Mouse (Mus musculus) liver, embryonic 14.5 days (tissue): ENCODE results near the gene Gm21731. TPM values are rescaled to one million over a fixed set of nuclear protein-coding genes. Genes with fewer than 3 reads are reported as not detected.
"Not testable (repeated sequence)": the region's sequence is repeated elsewhere in the genome, so short reads cannot be mapped to it uniquely, and the experiment has no call there.

Experiments used
- ATAC-seq: fragments of 200-750 bp; cut with Nextera tagmentation; 2 replicates; pipeline ENCODE4 v1.8.0; 2017; ENCODE audit warnings: moderate number of reproducible peaks, mild to moderate bottlenecking, moderate library complexity; ENCODE audit not compliant: insufficient read depth
- DNase-seq, 3 experiments: peaks; one replicate each; pipeline ENCODE4 v3.0.0-alpha.2; 2012 to 2013; ENCODE audit warnings: low read depth in 3 of 3, low spot score in 3 of 3
- H3K27ac ChIP-seq: fragments of 300-500 bp; sonication (generic); 2 replicates; pipeline ENCODE4 v1.5.1; 2014; ENCODE audit warnings: moderate library complexity, mild to moderate bottlenecking, control low read depth, inconsistent platforms
- H3K27me3 ChIP-seq: fragments of 300-500 bp; sonication (generic); 2 replicates; pipeline ENCODE4 v1.6.1; 2014; ENCODE audit warnings: mild to moderate bottlenecking, low read length, moderate library complexity; ENCODE audit not compliant: control insufficient read depth, insufficient read depth
- H3K36me3 ChIP-seq: fragments of 300-500 bp; sonication (generic); replicated peaks from 2 replicates; pipeline ENCODE4 v1.6.1; 2014; ENCODE audit warnings: low read depth; ENCODE audit not compliant: control insufficient read depth, insufficient read depth
- H3K4me1 ChIP-seq, 2 experiments: fragments of 200-500 bp in 1 of 2; fragments of 300-500 bp in 1 of 2; sonication (generic) in 1 of 2; replicated peaks; 2 replicates each; pipeline ENCODE4 v1.6.1; 2012 to 2014; ENCODE audit warnings: antibody characterized with exemption in 1 of 2, inconsistent platforms in 1 of 2, low read length in 1 of 2; ENCODE audit not compliant: control insufficient read depth in 2 of 2, insufficient read depth in 2 of 2
- H3K4me2 ChIP-seq: fragments of 300-500 bp; sonication (generic); 2 replicates; pipeline ENCODE4 v1.6.1; 2014; ENCODE audit warnings: low read depth, mild to moderate bottlenecking, control low read depth, moderate library complexity
- H3K4me3 ChIP-seq, 2 experiments: fragments of 200-500 bp in 1 of 2; fragments of 300-500 bp in 1 of 2; sonication (generic) in 1 of 2; 2 replicates each; pipeline ENCODE4 v1.5.1; 2012 to 2014; ENCODE audit warnings: low read depth in 2 of 2, low read length in 2 of 2, mild to moderate bottlenecking in 2 of 2, control low read depth in 1 of 2, inconsistent platforms in 1 of 2, moderate library complexity in 1 of 2; ENCODE audit not compliant: insufficient read depth in 1 of 2
- H3K9ac ChIP-seq: fragments of 300-500 bp; sonication (generic); replicated peaks from 2 replicates; pipeline ENCODE4 v1.6.1; 2014; ENCODE audit warnings: mild to moderate bottlenecking, control low read depth, moderate library complexity
- H3K9me3 ChIP-seq: fragments of 300-500 bp; sonication (generic); 2 replicates; pipeline ENCODE4 v1.6.1; 2016; ENCODE audit warnings: low read length, mixed read lengths; ENCODE audit not compliant: control insufficient read depth
- CTCF ChIP-seq: IDR thresholded peaks from 2 replicates; pipeline ENCODE4 v1.5.1; 2016; ENCODE audit warnings: antibody characterized with exemption, low read depth, control low read depth
- WGBS: fragments of 180-500 bp; shearing (Covaris S2); extraction: QIAGEN DNeasy Blood & Tissue Kit; methylation state at CpG from one replicate; pipeline ENCODE4 v1.1.7; 2014; ENCODE audit not compliant: insufficient replicate concordance; 5-methylcytosine and 5-hydroxymethylcytosine counted together
- polyA plus RNA-seq, 2 experiments: library from polyadenylated mRNA; depleted of rRNA in 1 of 2; stranded (reverse) in 1 of 2; unstranded in 1 of 2; fragments of >200 nt; fragmentation: Nextera tagmentation in 1 of 2; extraction: Ambion mirVana in 1 of 2; gene quantifications; 2 replicates each; pipeline versions ENCODE4 v1.2.1 to v1.2.3; 2012 to 2014

The Gm21731 gene
- polyA plus RNA-seq, 2 experiments: not detected

DNA sequence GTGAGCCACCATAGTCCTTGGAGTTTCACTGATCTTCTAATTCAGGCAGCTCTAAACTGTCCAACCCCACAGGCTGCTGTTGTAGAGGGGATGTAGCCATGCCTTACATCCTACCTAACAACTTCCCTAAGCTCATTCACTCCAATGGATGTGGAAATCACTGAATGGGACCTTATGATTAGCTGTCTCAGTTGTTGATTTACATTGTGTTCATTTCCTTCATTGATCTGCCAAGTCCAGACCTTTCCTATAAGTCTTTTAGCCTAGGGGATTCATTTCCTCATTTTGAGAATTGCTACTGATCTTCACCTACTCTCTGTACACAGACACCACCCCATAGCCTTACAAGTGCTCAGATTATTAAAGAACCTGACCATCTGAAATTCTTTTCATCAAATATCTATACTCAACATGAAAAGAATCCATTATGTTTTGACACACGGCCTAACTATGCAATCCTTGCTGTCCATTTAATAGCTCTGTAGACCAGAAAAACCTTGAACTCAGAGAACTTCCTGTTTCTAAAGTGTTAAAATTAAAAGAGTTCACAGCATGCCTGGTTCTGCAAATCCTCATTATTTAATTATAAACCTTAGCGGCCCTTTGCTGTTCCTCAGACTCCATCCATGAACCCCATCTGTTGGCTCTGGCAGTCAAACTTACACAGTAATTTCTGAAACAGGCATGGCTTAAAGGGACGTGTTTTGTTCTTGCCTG is 12.5 kb downstream of the Gm21731 start:
- H3K4me3 ChIP-seq, H3K4me2 ChIP-seq: not testable (repeated sequence)

DNA sequence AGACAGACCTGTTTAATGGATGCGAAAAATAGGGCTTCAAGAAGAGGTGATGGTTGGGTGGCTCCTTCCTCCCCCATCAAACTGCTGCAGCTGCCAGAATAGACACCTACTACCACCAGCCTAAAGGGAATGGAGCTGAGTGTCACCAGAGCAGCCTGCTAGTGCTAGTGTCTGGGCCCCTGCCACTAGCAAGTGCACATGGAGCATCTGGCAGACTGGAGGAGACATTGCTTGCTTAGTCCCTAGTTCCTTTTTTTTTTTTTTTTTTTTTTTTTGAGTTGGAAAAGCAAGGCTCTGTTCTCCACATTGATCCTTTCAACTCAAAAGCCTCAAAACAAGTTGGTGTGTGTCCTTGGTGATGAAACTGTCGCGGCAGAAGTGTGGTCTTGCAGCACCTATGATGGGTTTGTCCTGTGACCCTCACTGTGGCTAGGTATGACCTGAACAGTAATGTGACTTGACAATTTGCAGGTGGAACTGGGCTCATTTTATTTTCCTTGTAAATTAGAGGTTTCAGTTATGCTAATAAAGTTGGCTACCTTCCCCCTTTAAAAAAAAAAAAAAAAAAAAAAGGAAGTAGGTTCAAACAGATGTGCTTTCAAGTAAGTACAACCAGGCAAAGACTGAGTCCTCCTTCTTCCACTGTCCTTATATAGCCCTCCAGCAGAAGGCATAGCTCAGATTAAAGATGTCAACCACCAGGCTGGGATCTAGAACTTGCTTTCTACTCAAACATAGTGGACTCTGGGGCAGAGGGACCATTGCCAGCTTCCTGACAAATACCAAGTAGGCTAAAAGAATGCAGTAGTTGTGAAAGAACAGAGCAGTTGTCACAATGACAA is 20.1 kb downstream of the Gm21731 start:
- H3K4me3 ChIP-seq, ATAC-seq, H3K4me1 ChIP-seq, H3K9me3 ChIP-seq, H3K36me3 ChIP-seq, DNase-seq, H3K27me3 ChIP-seq, H3K4me2 ChIP-seq, H3K9ac ChIP-seq, H3K27ac ChIP-seq: not testable (repeated sequence)
- 60% methylated on average over 3 of the region's 3 CpGs for WGBS

More for the DNA sequence above, 12.5 kb downstream of the Gm21731 start:
- H3K9me3 ChIP-seq, DNase-seq, H3K36me3 ChIP-seq, H3K4me1 ChIP-seq, H3K27ac ChIP-seq, ATAC-seq, H3K27me3 ChIP-seq, H3K9ac ChIP-seq: not testable (repeated sequence)
- WGBS: 51% methylated on average over 2 of the region's 3 CpGs

DNA sequence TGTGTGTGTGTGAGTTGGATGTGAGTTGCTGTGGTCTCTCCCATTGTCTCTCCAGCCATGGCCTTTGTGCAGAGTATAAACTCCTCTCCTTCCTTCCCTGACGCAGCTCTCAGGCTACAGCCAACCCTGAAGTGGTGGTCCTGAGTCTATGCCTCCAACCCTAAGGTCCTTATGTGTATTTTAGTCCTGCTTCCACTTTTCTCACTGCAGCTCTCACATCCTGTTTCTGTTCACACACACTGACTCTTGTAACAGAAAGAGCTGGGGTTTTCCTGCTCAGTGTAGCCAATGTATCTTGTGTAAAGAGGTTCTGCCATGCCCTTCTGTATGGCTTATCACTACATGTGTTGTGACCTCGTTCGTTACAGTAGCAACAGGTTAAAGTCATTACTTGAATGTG is 20.8 kb downstream of the Gm21731 start:
- H3K9me3 ChIP-seq, H3K9ac ChIP-seq, H3K4me2 ChIP-seq, DNase-seq, H3K4me1 ChIP-seq, H3K27me3 ChIP-seq, H3K36me3 ChIP-seq, H3K27ac ChIP-seq, ATAC-seq, H3K4me3 ChIP-seq: not testable (repeated sequence)
- WGBS: 30% methylated on average over 3 of the region's 3 CpGs

DNA sequence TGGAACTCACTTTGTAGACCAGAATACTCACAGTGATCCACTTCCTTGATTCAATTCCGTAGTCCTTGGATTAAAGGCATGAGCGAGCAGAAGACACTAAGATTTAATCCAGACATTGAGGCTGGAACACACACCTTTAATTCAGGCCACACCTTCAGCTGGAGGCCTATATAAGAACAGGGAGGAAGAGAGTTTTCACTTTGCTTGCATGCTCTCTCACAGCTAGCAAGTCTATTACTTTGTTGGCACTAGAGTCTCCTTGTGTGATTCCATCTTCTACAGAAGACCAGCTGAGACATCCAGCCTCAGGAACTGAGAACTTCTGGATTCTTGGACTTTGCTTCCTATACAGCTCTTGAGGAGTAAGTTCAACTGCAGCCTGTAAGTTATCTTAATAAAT is 24.0 kb downstream of the Gm21731 start, which contains the start of gene AF067061:
Gene AF067061, plus strand, starts transcription at position 245 of the 400 bp plus-strand sequence.
- H3K9me3 ChIP-seq, H3K27ac ChIP-seq, H3K4me1 ChIP-seq, H3K4me3 ChIP-seq, ATAC-seq, H3K4me2 ChIP-seq, H3K36me3 ChIP-seq, H3K27me3 ChIP-seq, H3K9ac ChIP-seq, DNase-seq: not testable (repeated sequence)
- WGBS: 72% methylated on average over 2 of the region's 2 CpGs

DNA sequence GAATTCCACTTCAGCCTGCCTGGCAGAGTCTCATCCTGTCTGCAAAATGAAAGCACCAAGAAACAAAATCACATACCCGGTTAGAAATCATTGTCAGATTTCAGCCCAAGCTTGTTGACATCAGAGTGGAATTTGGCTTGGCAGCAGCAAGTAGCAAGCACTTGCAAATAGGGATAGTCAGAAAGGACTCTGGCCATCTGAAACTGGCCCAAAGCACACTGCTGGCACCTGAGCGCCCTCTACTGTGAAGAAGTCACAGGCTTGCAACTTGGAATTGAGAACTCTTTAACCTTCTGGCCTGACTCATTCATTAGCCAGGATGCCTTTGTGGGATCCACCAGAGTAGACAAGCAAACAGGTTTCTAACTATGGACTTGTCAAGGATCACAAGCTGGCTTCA is 38.9 kb downstream of the Gm21731 start:
- H3K36me3 ChIP-seq, DNase-seq, H3K27ac ChIP-seq, ATAC-seq, H3K4me3 ChIP-seq, H3K4me2 ChIP-seq, H3K4me1 ChIP-seq, H3K27me3 ChIP-seq, H3K9me3 ChIP-seq, H3K9ac ChIP-seq: not testable (repeated sequence)
- WGBS: 22% methylated on average over 2 of the region's 2 CpGs
- TF ChIP-seq CTCF: peak; percentile 10; the same call in 1 of the 2 replicates
